Mouse (Mus musculus): Measurements from ENCODE around the gene Gpr150.

The Gpr150 gene

GRCm38 (mm10) chr13:76056896-76057266 is at the start of gene Gpr150:
Gpr150 (minus strand) TSS chr13:76056996.
- peak; percentile 21 for DNase-seq

DNA sequence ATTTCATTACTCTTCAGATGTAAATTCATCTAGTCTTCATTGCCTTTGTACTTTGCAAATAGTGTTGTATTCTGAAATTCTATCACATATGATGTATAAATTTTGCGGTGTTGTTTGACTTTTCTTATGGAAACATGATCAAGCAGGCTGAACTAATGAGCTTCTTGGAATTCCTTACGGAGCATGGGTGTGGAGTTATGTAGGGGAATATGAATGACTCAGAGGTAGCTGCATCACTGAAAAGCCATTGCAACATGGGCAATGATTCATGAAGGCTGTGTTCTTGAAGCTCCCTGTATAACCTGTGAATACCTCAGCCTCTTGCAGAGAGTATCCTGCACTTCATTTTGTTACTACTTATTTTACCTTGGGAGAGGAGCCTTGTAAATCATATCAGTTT is 45.2 kb upstream of the Gpr150 start:
- DNase-seq, result no peak

- peak; percentile 96 for DNase-seq
These were observed 41.9 kb upstream of the Gpr150 start, which contains the start of the genes Arsk and Ttc37 for GRCm38 (mm10) chr13:76098493-76099303. Arsk (minus strand) TSS chr13:76098660. Ttc37 (plus strand) TSS chr13:76098734.

DNA sequence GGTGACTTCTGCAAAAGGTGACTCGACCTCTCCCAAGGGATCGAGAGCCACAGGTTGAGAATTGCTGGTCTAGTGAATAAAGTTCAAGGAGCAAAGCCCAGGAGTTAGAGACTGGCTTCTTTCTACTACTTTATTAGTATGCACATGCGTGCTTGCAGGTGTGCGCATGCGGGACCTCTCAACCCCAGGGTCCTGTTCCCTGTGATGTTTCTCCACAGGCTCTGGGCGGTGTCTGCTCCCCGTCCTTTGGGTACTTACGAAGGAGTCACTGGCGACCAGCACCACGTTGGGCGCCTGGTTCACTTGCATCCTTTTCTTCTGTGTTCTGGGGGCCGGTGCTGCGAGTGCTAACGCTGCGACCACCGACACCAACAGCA is 41.3 kb upstream of the Gpr150 start:
- no peak for DNase-seq

DNA sequence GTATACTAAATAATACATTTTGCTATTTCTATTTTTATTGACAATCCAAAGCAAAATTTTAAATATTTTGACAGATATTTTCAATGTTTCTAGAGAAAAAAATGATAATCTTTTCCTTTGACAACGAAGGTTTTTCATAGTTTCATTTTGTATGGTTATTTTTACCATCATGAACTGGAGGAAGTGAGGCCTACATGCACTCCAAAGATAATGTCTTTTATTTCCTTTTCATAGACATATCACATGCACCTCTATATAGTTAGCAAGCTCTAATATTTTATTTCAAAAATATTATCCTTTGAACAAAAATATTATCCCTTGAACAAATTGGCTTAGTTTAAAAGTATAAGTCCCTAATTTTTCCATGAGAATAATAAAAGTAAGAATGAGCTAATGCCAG is 17.5 kb upstream of the Gpr150 start:
- DNase-seq, result no peak

- DNase-seq, result no peak
These were observed 7.7 kb upstream of the Gpr150 start for GRCm38 (mm10) chr13:76064363-76064945.

DNA sequence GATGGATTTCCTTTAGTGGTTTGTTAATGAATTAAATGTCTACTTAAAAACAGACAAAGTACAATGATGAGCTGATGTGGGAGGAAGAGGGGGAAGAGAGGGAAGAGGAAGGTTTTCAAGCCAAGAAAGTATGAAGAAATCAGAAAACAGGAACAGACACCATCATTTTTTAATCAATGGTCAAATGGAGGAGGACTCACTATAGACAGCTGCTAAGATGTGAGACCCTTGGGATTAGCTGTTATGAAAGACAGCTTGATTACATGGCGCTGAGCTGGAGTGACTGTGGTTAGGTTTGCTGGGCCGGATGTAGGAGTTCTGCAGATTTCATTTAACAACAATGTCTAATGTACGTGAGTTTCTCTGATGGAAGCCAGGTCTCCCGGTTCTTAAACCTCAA is 6.8 kb upstream of the Gpr150 start:
- no peak for DNase-seq

DNA sequence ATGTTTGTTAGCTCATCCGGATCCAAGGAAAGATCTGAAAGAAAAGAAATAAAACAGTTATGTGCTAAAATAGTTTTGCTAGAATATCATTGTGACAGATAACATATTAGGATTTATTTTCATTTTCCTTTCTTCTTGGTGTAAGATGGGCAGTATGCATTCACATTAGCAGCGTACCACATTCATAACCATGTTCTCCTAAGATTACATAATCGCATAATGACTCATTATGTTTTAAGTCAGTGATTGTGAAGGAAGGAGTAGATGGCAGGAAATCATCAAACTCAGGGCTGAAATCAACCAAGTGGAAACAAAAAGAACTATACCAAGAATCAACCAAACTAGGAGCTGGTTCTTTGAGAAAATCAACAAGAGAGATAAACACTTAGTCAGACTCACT is 5.8 kb upstream of the Gpr150 start:
- DNase-seq, result no peak

GRCm38 (mm10) chr13:76062126-76062525 is 5.3 kb upstream of the Gpr150 start:
- DNase-seq, result no peak

DNA sequence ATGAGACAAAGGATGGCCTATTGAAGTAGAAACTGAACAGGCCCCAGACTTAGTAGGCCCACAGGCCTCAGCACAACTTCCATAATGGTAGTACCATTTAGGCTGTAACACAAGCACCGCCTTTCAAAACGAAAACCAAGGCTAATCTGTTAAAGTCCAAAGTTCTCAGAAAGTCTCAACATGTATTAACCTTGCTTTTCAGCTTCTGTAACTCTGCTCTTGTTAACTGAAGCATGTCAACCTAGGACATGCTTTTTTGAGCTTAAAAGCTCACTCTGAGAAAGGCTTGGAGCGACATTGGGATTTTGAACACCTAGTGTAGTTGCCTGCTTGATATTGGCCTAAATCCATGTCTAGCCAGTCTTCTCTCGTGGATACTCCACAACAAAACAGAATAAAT is 2.8 kb upstream of the Gpr150 start:
- no peak for DNase-seq

- DNase-seq, result no peak
These were observed 672 bp upstream of the Gpr150 start for GRCm38 (mm10) chr13:76057267-76058069.

DNA sequence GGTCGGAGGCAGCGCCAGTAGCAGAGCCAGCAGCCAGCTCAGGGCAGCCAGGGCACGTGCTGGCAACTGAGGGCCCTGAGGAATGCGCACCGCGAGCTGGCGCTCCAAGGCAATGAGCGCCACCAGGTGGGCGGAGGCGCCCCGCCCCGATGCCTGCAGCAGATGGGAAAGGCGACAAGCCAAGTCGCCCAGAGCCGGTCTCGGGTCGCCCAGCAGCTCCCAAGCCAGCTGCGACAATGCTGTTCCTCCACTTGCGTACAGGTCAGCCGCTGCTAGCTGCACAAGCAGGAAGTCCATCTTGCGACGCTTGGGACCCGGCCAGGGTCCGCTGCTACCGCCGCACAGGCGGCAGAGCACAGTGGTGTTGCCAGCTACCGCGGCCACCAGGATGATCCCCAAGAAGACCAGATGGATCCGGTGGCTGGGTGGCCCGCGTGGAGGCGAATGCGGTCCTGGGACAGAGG is 503 bp downstream of the Gpr150 start:
- DNase-seq, result peak; percentile 91

GRCm38 (mm10) chr13:76055391-76056232 is 1.2 kb downstream of the Gpr150 start:
- DNase-seq, result peak; percentile 83

GRCm38 (mm10) chr13:76044971-76045370 is 11.8 kb downstream of the Gpr150 start:
- no peak for DNase-seq

DNA sequence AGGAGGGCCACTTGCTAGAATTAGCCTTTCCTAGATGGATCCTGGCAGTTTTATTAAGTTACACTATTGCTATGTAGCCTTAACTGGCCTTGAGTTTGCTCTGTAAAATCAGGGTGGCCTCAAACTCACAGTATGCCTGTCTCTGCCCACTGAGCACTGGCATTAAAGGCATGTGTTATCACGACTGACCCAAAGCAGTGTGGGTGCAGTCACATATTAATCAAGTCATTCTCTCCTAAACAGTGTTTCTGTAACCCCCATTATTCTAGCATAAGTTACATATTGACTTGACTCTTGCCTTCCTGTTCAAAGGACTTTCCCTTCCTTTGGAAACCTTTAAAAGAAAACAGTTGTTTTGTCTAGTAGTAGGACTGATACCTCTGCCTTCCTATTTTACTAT is 14.3 kb downstream of the Gpr150 start:
- no peak for DNase-seq

DNA sequence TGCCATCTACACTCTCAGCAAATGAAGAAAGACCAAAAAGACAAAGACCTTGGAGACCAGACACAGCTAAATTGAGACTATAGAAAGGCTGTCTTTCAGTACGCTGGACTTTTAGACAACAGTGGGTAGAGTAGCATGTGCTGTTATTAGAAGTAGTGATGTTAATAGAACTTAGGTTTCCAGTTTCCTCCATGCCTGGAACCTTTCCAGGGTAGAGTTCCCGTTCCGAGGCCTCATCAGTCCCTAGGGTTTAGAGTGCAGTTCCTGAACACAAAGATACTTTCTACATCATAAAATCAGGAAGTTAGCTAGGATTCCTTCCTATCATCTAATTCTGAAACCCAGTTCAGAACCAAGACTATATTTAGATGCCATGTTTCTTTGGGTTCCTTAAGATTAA is 32.2 kb downstream of the Gpr150 start:
- no peak for DNase-seq

GRCm38 (mm10) chr13:76021782-76022181 is 35.0 kb downstream of the Gpr150 start:
- DNase-seq, result no peak

GRCm38 (mm10) chr13:76018844-76019400 is 37.9 kb downstream of the Gpr150 start:
- peak; percentile 12 for DNase-seq

GRCm38 (mm10) chr13:76017974-76018843 is 38.6 kb downstream of the Gpr150 start, which contains the start of gene Rfesd:
Rfesd (minus strand) TSS chr13:76018719.
- DNase-seq, result peak; percentile 97

DNA sequence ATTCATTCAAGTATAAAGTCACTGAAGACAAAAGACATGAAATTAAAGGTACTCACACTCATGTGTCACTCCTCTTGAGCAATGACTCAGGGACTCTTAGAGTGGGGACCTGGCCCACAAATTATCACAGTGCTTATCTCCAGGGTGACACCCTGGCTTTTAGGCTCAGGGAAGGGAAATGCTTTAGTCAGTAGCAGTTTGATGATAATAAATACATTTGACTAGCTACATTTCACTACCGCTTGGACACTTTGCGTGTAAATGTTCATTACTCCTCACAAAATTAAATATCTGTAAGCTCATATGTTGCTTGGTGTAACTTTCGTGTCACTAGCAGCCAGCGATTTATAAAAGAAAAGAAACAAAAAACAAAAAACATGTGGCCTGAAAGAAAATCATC is 39.3 kb downstream of the Gpr150 start:
- no peak for DNase-seq

DNA sequence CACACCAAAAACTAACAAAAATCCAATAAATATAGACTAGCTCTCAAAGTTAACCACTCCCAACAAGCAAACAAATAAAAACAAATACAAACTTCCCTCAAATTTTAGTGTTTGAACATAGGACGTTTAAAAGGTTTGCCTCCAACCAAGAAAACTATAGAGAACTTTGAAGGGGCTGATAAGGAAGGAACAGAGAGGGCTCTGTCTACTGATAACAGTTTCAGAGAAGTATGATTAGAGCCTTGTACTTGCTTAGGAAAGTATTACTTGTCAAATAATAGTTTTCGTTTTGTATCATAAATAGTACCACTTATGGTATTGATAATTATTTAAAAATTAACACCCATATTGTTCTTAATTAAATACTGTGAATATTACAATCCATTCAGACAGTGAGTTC is 42.3 kb downstream of the Gpr150 start:
- no peak for DNase-seq
